Mouse (Mus musculus) forebrain, embryonic 15.5 days (tissue): ENCODE measurements around the gene Mn1. TPM values are rescaled to one million over a fixed set of nuclear protein-coding genes. Genes with fewer than 3 reads are reported as not detected.

Experiments used
- ATAC-seq: fragments of 200-750 bp; cut with Nextera tagmentation; replicated peaks from 2 replicates; pipeline ENCODE4 v1.8.0; 2017; ENCODE audit warnings: mild to moderate bottlenecking, moderate TSS enrichment, moderate library complexity
- H3K27ac ChIP-seq: fragments of 300-500 bp; sonication (generic); replicated peaks from 2 replicates; pipeline ENCODE4 v1.5.1; 2015; ENCODE audit warnings: mild to moderate bottlenecking, inconsistent platforms
- H3K27me3 ChIP-seq: fragments of 300-500 bp; sonication (generic); 2 replicates; pipeline ENCODE4 v1.6.1; 2015; ENCODE audit warnings: inconsistent platforms
- H3K36me3 ChIP-seq: fragments of 300-500 bp; sonication (generic); 2 replicates; pipeline ENCODE4 v1.6.1; 2015; ENCODE audit warnings: mild to moderate bottlenecking, inconsistent platforms
- H3K4me1 ChIP-seq: fragments of 300-500 bp; sonication (generic); 2 replicates; pipeline ENCODE4 v1.6.1; 2015; ENCODE audit warnings: inconsistent platforms
- H3K4me2 ChIP-seq: fragments of 300-500 bp; sonication (generic); replicated peaks from 2 replicates; pipeline ENCODE4 v1.6.1; 2015; ENCODE audit warnings: mild to moderate bottlenecking, inconsistent platforms
- H3K4me3 ChIP-seq: fragments of 300-500 bp; sonication (generic); 2 replicates; pipeline ENCODE4 v1.5.1; 2015; ENCODE audit warnings: mild to moderate bottlenecking, inconsistent platforms
- H3K9ac ChIP-seq: fragments of 300-500 bp; sonication (generic); replicated peaks from 2 replicates; pipeline ENCODE4 v1.6.1; 2015; ENCODE audit warnings: mild to moderate bottlenecking, inconsistent platforms
- H3K9me3 ChIP-seq: fragments of 300-500 bp; sonication (generic); 2 replicates; pipeline ENCODE4 v1.6.1; 2016; ENCODE audit warnings: inconsistent platforms
- WGBS: fragments of 180-500 bp; shearing (Covaris S2); methylation state at CpG from one replicate; pipeline ENCODE4 v1.1.7; 2015; ENCODE audit warnings: mixed read lengths; 5-methylcytosine and 5-hydroxymethylcytosine counted together
- polyA plus RNA-seq: library from polyadenylated mRNA; unstranded; fragments of >200 nt; fragmentation: Nextera tagmentation; extraction: Ambion mirVana; gene quantifications from 2 replicates; pipeline ENCODE4 v1.2.1, GENCODE M21; 2015

The Mn1 gene
- polyA plus RNA-seq, 1 experiment from 2014 or later, result 109 TPM

GRCm38 (mm10) chr5:111414770-111415249, 2.4 kb upstream of the Mn1 start:
- 0 out of 2 replicates have a peak, but pooled peaks have one; percentile 4 for ATAC-seq
- Histone ChIP-seq H3K36me3 (no peaks in the 10 kb centered on the region), H3K9ac (peak overlapping the region; percentile 94), H3K4me2 (peak overlapping the region; percentile 83), H3K4me3 (peak overlapping the region; percentile 74), H3K27ac (peak overlapping the region; percentile 97), H3K9me3 (no peaks in the 10 kb centered on the region), H3K27me3 (no peaks in the 10 kb centered on the region), H3K4me1 (peaks cover 17% of the 10 kb centered on the region)
- WGBS, result 27% methylated on average over 4 of the region's 4 CpGs

- ATAC-seq, result no peak
- Histone ChIP-seq H3K9me3 (no peaks in the 10 kb centered on the region), H3K9ac (peak overlapping the region; percentile 94), H3K4me1 (peaks cover 18% of the 10 kb centered on the region), H3K4me3 (peak overlapping the region; percentile 74), H3K27ac (peak overlapping the region; percentile 97), H3K4me2 (peak overlapping the region; percentile 83), H3K36me3 (peaks cover 2% of the 10 kb centered on the region; the same call in 1 of the 2 replicates), H3K27me3 (no peaks in the 10 kb centered on the region)
- 1% methylated on average over 14 of the region's 14 CpGs for WGBS
Measured at GRCm38 (mm10) chr5:111415575-111415974, 1.6 kb upstream of the Mn1 start.

- Histone ChIP-seq H3K9ac (peak overlapping the region; percentile 94), H3K27ac (peak overlapping the region; percentile 97), H3K9me3 (no peaks in the 10 kb centered on the region), H3K36me3 (peaks cover 4% of the 10 kb centered on the region; the same call in 1 of the 2 replicates), H3K4me3 (peak overlapping the region; percentile 74), H3K4me2 (peak overlapping the region; percentile 83), H3K27me3 (no peaks in the 10 kb centered on the region), H3K4me1 (peaks cover 23% of the 10 kb centered on the region)
- WGBS, result under 1% methylated on average over 13 of the region's 13 CpGs
- no peak for ATAC-seq
Measured at GRCm38 (mm10) chr5:111416048-111416447, 1.1 kb upstream of the Mn1 start.

- Histone ChIP-seq H3K4me3 (peak overlapping the region; percentile 74), H3K9ac (peak overlapping the region; percentile 94), H3K9me3 (no peaks in the 10 kb centered on the region), H3K4me2 (peak overlapping the region; percentile 83), H3K27me3 (no peaks in the 10 kb centered on the region), H3K27ac (peak overlapping the region; percentile 97), H3K4me1 (peaks cover 30% of the 10 kb centered on the region), H3K36me3 (peaks cover 7% of the 10 kb centered on the region; the same call in 1 of the 2 replicates)
- 0% methylated on average over 81 of the region's 105 CpGs for WGBS
- peak; percentile 8 for ATAC-seq
Measured at GRCm38 (mm10) chr5:111417378-111418131, 393 bp downstream of the Mn1 start.

- Histone ChIP-seq H3K36me3 (peaks cover 7% of the 10 kb centered on the region; the same call in 1 of the 2 replicates), H3K27me3 (no peaks in the 10 kb centered on the region), H3K4me2 (peak overlapping the region; percentile 83), H3K9me3 (no peaks in the 10 kb centered on the region), H3K4me1 (peaks cover 30% of the 10 kb centered on the region), H3K27ac (peak overlapping the region; percentile 97), H3K4me3 (peak overlapping the region; percentile 74), H3K9ac (peak overlapping the region; percentile 94)
- WGBS, result under 1% methylated on average over 63 of the region's 63 CpGs
- ATAC-seq, result no peak
Measured at GRCm38 (mm10) chr5:111418202-111419120, 1.3 kb downstream of the Mn1 start.

GRCm38 (mm10) chr5:111419121-111419881, 2.1 kb downstream of the Mn1 start:
- ATAC-seq, result no peak
- no peaks in the 10 kb centered on the region for H3K9me3 ChIP-seq
- H3K27ac ChIP-seq, result peak overlapping the region; percentile 97
- peaks cover 31% of the 10 kb centered on the region for H3K4me1 ChIP-seq
- H3K9ac ChIP-seq, result peak overlapping the region; percentile 94
- H3K4me3 ChIP-seq, result peak overlapping the region; percentile 74
- 1% methylated on average over 42 of the region's 42 CpGs for WGBS
- H3K27me3 ChIP-seq, result no peaks in the 10 kb centered on the region
- peak overlapping the region; percentile 83 for H3K4me2 ChIP-seq
- H3K36me3 ChIP-seq, result peaks cover 7% of the 10 kb centered on the region; the same call in 1 of the 2 replicates

GRCm38 (mm10) chr5:111420011-111420691, 3.0 kb downstream of the Mn1 start:
- Histone ChIP-seq H3K4me2 (peak overlapping the region; percentile 83), H3K9me3 (no peaks in the 10 kb centered on the region), H3K9ac (peak overlapping the region; percentile 94), H3K27me3 (no peaks in the 10 kb centered on the region), H3K4me3 (peak overlapping the region; percentile 74), H3K36me3 (peaks cover 7% of the 10 kb centered on the region; the same call in 1 of the 2 replicates), H3K27ac (peak overlapping the region; percentile 97), H3K4me1 (peaks cover 31% of the 10 kb centered on the region)
- 2% methylated on average over 56 of the region's 56 CpGs for WGBS
- ATAC-seq, result no peak

- H3K9ac ChIP-seq, result peak overlapping the region; percentile 94
- H3K27ac ChIP-seq, result peak overlapping the region; percentile 97
- 24% methylated on average over 22 of the region's 22 CpGs for WGBS
- H3K4me2 ChIP-seq, result peak overlapping the region; percentile 83
- ATAC-seq, result no peak
- no peaks in the 10 kb centered on the region for H3K27me3 ChIP-seq
- peaks cover 7% of the 10 kb centered on the region; the same call in 1 of the 2 replicates for H3K36me3 ChIP-seq
- H3K4me3 ChIP-seq, result peak overlapping the region; percentile 74
- H3K4me1 ChIP-seq, result peaks cover 35% of the 10 kb centered on the region
- no peaks in the 10 kb centered on the region for H3K9me3 ChIP-seq
Measured at GRCm38 (mm10) chr5:111420896-111421295, 3.7 kb downstream of the Mn1 start.

- H3K9ac ChIP-seq, result peak overlapping the region; percentile 94
- H3K27me3 ChIP-seq, result no peaks in the 10 kb centered on the region
- H3K4me1 ChIP-seq, result peaks cover 40% of the 10 kb centered on the region
- H3K9me3 ChIP-seq, result no peaks in the 10 kb centered on the region
- peaks cover 7% of the 10 kb centered on the region; the same call in 1 of the 2 replicates for H3K36me3 ChIP-seq
- ATAC-seq, result no peak
- peak overlapping the region; percentile 83 for H3K4me2 ChIP-seq
- 34% methylated on average over 15 of the region's 15 CpGs for WGBS
- H3K27ac ChIP-seq, result peak overlapping the region; percentile 97
- peak overlapping the region; percentile 74 for H3K4me3 ChIP-seq
Measured at GRCm38 (mm10) chr5:111421424-111421823, 4.3 kb downstream of the Mn1 start.

GRCm38 (mm10) chr5:111422058-111422800, 5.1 kb downstream of the Mn1 start:
- Histone ChIP-seq H3K4me1 (peaks cover 48% of the 10 kb centered on the region), H3K36me3 (peaks cover 7% of the 10 kb centered on the region; the same call in 1 of the 2 replicates)
- no peak for ATAC-seq

More at GRCm38 (mm10) chr5:111422058-111422800, 5.1 kb downstream of the Mn1 start:
- Histone ChIP-seq H3K9me3 (no peaks in the 10 kb centered on the region), H3K27ac (peak overlapping the region; percentile 97), H3K4me2 (peak overlapping the region; percentile 83), H3K27me3 (no peaks in the 10 kb centered on the region), H3K9ac (peak overlapping the region; percentile 94), H3K4me3 (peak overlapping the region; percentile 74)
- 16% methylated on average over 8 of the region's 8 CpGs for whole genome bisulfite sequencing
